Mouse (Mus musculus) right cerebral cortex, adult 2 months (tissue): ENCODE measurements around the gene 1600012H06Rik.
"Not testable (repeated sequence)": the region's sequence is repeated elsewhere in the genome, so short reads cannot be mapped to it uniquely, and the experiment has no call there.

ENCODE experiments used
- DNase-seq, 2 experiments: peaks; one replicate each; pipeline ENCODE4 v3.0.0; 2021 to 2022; ENCODE audit warnings: low spot score in 2 of 2

The 1600012H06Rik gene

DNA sequence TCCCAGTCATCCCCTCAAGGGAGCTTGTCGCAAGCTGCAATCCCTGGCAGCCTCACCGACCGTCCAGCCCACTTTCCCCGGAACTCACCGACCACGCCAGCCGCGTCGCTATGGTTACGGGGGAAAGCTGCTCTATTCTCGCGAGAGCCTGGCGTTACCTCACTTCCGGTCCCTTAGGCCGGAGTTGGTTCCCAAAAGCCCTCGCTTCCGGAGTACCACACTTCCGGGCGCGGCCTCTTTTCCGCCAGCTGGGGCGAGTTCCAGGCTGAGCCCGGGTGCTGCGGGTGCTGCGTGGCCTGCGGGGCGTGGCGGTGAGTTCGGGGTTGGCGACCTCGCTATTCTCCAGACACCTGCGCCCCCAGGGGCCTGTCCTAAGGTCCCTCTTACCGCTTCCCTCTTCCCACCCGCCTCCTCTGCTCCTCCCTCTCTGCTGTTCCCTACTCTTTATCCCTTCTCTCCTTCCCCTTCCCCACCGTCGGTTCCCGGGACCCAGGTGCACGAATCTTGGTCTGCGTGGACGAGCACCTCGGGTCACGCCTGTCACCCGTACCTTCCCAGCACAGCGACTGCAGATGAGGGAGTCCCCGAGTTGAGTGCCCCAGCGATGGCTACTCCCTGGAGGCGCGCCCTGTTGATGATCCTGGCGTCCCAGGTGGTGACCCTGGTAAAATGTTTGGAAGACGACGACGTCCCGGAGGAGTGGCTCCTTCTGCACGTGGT, at the start of gene 1600012H06Rik, which contains the start of gene Wdr27:
1600012H06Rik (plus strand) TSS at position 176 of the 720 bp plus-strand sequence.
Wdr27 (minus strand) TSS at position 150 of the 720 bp plus-strand sequence.
- peak; percentile 99 for DNase-seq

DNA sequence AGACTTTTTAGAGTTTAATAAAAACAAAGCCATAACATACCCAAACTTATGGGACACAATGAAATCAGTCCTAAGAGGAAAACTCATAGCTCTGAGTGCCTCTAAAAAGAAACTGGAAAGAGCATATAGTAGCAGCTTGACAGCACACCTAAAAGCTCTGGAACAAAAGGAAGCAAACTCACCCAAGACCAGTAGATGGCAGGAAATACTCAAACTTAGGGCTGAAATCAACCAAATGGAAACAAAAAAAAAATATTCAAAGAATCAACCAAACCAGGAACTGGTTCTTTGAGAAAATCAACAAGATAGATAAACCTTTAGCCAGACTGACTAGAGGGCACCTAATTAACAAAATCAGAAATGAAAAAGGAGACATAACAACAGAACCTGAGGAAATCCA, 47.9 kb upstream of the 1600012H06Rik start:
- DNase-seq, result not testable (repeated sequence)

DNA sequence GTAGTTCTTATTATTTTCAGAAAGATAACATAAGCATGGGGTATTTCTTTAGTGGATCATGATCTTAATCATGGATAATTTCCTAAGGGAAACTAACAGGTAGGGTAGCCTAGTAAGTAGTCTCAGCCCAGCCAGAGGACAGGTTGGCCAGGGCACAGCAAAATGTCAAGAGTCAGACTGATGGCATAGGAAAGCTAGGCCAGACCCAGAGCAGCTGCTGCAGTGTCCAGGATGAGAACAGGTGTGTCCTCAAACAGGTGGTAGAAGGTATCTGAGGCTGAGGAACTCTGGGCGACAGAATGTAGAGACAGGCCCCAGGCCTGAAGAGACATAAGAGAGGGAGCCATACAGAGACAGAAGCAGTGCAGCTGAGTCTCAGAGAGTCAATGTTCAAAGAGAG, 44.0 kb upstream of the 1600012H06Rik start:
- DNase-seq, result no peak

DNA sequence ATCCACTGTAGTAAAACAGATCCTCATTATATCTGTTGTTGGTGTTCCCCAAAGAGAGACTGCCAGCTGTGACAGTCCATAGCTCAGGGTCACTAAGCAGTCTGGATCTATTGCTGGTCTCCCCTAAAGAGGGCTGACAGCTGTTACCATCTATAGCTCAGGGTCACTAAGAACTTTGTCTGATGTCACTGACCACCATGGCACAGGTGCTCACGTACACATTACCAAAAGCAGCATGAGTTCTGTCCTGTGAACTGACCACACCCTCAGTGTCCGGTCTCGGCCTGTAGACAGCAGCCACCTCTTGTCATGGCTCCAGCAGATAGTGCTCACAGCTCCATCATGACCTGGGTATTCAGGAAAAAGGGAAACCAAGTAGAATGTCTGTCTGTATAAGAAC, 39.8 kb upstream of the 1600012H06Rik start:
- DNase-seq, result no peak

DNA sequence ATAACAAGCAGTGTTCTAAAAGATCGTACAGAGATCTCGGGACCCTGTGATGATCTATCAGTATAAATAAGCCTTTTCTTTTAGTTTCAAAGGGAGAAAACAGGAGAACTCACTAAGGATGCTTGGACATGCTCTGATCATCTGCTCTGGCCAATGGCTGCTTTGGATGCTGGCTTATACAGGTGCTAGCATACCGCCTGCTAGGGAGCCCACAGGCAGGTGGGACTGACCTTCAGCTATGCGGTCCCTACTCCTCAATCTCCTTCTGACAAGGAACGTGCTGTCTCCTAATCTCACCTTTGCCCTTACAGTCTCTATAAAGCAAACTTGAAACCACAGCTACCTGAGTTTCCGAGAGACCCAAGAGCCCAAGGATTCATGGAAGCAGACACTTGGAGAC, 38.8 kb upstream of the 1600012H06Rik start:
- DNase-seq, result no peak

DNA sequence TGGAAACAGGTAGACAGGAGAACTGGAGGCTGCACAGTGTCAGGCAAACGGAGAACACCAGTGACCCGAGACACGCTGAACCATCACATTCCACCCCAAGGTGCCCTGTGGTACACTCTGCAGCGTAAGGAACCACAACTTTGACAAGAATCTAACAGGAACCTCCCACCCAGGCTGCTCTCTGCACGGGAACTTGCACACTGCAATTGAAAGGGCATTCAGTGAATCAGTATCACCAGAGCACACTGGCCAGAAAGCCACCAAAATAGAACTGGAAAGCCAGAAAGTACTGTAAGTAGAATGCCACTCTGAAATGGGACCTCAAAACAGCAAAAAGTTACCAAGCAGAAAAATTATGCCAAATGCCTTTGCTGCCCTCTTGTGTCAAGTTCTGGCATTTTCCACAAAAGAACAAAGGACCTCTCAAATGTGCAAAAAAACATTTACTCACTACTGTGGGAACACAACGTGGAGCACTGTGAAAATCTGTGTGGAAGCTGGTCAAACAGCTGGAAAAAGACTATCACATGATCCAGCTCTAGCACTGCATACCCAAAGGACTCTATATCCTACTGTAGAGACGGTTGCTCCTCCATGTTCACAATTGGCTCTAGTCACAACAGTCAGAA, 38.2 kb upstream of the 1600012H06Rik start:
- peak; percentile 88 to 89 for DNase-seq

DNA sequence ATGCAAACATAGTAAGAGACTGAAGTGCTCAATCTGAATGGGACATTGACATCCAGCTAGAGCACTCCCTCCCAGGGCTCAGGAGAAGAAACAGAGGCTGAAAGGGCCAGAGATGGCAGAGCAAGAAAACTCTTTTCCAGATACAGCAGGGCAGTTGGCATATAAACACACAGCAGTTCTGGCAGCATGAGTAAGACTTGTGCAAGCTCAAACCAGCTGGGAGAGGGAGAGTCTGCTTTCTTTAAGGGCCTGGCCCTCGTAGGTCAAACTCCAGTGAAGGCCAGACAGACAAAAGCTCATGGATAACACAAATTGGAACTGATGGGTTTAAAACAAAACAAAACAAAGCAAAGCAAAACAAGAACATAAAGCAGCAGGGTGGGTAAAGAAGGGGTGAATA, 36.4 kb upstream of the 1600012H06Rik start:
- no peak for DNase-seq

DNA sequence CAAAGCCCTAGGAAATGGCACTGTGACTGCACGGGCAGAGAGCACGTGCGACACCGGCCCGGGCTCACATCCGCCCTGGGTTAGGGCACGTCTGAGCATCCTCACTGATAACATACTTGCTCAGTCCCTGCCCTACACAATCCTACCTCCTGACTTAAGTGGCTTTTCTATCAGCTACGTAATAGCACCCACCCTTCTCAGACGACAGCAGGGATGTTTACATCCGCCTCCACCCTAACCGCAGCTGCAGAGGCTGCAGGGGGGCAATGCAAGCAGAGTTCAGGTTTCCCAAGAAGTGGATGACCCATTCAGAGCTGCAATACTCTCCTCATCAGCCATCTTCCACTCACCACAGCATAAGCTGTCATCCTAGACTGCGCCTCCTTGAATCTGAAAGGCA, 35.8 kb upstream of the 1600012H06Rik start:
- DNase-seq, result no peak

DNA sequence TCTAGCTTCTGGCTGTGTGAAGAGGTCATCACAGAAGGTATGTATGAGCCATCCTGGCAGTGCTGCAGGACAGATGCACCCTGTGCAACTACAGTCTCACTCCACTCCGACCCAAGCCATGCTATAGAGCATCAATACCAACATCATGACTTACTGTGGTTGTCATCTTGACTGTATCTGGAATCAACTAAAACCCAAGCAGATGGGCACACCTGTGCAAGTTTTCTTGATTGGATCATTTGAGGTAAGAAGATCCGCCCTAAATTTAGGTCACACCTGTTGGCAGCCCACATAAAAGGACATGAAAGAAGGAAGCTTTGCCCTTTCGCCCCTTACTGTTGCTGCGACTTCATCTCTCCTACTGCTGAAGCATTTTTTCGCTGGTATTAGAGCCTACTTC, 33.7 kb upstream of the 1600012H06Rik start:
- DNase-seq, result no peak

DNA sequence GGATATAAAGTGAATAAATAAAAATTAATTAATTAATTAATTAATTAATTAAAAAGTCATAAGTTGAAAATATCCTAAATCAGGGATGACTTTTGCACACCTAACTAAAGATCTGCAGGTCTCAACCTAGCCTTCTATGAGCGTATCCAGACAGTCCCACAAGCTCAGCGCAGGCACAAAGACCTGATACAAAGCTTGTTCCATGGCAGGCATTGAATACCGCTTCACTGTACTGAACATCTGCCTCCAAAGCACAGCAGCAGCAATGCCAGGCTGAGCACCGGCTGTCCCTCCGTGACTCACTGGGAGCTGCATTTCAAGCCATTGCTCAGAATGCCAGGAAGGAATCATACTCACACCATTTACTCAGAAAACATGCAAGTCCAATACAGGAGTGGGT, 32.2 kb upstream of the 1600012H06Rik start:
- no peak for DNase-seq

DNA sequence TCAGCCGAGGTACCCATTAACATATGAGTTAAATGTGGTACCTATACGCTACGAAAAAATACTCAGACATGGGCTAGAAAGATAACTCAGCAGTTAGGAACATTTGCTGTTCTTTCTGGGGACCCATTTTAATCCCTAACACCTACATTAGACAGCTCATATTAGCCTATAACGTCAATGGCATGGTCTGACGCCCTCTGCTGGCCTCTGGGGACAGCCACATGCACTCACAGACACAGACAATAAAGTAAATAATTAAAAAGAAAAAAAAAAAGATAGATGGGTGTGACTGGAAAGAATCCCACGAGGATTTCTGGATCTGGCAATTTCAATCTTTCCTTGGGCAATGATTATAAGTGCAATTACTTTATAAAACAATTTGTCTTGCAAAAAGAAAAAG, 30.6 kb upstream of the 1600012H06Rik start:
- no peak for DNase-seq

DNA sequence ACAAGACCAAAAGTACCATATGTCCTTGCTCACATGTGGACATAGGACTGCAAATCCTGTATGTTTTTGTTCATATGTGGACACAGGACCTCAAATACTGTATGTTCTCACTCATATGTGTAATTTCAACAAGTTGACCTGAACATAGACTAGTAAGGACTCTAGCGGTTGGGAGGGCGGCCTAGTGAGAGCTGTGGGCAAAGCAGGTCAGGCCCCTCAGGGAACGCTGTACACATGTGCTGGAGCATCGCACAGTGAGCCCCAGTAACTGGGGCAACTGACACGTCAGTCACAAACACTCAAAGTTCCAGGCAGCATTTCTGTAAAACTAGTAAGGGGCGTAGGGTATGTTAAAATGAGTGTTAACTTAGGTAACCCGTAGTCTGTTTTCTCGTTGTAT, 30.0 kb upstream of the 1600012H06Rik start:
- DNase-seq, result no peak

DNA sequence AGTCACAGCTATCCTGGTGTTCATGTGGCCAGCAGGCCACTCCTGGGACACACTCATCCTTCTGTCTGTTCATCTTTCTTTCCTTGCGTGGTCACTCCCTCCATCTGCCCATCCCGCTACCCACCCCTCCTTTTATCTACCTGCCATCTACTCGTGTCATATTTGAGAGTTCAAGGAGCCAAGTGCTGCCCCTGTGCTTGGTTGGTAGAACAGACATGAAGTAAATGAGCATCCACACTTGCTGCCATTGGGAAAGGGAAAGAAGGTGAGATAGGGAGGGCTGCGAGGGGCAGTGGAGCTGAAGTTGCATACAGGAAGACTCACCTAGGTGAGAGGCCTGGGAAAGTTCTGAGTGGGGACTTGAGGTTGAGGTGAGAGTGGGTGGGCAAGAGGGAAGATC, 28.6 kb upstream of the 1600012H06Rik start:
- no peak for DNase-seq

DNA sequence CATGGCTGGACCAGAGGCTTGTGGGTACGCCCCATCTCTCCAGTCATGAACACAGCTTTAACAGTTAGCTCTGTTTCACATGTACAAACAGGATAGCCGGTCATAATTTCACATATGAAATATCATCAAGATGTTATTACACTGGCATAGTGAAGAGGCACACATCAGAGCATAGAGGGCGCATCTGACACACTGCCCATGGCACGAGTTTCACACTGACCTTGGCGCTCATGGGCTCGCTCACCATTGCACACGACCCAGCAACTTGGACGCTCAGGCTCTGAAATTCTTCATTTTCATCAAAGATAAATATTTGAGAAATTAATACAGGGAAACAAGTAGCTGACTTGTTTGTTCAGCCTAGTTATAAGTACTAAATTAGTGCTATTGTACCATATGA, 25.1 kb upstream of the 1600012H06Rik start:
- no peak for DNase-seq

DNA sequence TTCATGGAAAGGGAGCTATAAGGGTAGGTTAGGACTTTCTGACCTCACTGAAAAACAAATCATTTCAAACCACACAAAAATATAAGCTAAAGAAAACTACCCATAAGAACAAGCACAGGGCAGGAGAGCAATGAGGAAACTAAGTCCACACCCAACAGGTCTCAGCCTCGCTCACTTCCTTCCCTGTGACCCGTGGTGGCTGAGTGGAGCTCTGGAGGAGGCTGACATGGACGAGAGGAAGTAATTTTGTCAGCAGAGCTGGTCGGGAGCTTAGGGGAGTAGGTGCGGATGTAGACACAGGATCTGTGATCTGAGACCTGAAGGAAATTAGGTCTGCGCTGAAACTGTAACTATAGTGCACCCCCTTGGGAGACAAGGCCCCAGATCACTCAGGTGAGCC, 21.4 kb upstream of the 1600012H06Rik start:
- DNase-seq, result no peak

DNA sequence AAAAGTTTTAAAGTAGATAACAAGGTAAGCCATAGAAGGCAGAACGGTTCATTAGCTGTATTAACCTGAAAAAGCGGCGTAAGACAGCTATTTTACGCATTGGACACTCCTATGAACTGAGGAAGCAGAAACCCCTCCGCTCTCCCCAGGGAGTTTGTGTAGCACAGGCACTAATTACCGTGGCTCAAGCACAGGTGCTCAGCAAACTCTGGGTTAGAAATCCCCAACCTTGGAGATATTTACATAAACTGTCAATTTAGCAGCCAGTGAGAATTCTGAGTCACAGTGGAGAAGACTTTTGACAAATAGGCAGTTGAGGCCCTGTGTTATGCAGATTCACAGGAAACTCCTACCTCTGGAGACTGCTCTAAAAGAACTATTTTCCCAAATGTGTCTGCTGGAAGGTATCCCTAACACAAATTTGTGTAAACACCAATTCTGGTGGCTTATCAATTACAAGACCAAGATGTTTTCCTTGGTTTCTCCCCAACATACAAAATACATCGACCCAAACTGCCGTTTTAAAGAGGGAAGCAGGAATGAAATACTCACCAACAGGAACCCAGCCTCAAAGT, 15.3 kb upstream of the 1600012H06Rik start:
- DNase-seq, result no peak

DNA sequence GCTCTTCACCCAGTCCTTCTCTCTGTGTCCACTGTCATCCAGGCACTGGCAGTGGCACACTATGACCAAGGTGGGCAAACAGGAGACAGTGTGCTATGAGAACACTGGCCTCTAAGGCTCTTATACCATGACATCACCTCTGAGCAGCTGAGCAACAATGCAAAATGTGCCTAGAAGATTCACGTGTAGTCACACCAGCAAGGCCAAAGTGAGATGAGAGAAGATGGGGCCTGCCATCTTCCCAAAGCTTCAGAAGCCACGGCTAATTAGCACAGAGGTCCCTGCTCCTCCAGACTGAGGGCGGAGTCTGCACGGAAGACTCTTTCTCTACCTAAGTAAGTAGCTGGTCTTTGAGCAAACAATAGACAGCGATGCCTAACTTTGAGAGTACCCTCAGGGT, 14.4 kb upstream of the 1600012H06Rik start:
- no peak for DNase-seq

DNA sequence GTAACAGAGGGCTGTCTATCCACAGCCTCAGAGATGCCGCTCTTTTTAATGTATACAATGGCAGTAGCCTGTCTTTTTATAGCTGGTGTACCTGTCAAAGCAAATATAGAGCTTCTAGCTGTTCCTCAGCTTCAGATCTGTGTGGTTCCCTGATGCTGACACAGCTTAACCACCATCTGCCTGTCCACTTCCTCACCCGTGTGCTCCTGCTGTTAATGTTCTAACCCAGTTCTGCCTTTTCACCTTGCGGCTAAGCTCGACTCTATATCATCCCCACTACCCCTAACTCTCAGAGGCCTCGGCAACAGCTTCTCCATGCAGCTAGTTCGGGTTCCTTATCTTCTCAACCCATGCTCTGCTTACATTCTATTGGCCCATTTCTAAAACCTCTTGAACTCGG, 12.3 kb upstream of the 1600012H06Rik start:
- DNase-seq, result no peak

DNA sequence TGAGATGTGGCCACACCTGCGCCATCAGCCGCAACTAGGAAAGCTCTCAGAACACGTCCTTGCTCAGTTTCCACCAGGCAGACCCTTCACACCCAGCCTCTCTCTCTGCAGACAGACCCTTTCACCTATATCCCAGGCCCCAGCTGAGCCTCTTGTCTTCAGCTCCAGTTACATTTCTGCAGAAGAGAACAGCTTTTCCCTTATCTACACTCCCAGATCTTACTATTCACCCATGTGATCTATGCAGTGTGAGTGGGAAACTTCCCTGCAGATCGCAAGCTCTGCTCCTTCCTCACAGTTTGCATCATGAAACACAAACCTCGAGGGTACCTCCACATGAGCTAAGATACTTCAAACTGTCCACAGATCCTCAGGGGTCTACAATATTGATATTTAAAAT, 11.5 kb upstream of the 1600012H06Rik start:
- no peak for DNase-seq

DNA sequence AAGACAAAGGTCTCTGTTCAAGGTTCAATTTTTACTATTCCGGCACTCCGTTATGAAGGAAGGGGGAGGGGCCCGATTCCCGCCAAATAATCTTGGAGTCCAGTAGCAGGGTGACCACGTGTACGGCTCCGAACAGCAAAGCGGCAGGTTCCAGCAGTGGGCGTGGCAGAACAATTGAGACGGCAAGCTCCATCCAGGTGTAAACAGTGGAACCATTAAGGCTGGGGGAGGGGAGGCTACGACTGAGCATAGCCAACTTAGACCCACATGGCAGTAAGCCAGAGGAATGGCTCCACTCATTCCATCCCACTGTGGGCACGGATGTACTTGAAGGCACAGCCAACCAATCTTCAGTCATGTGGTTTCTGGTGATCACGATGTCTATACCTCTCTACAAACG, 7.7 kb upstream of the 1600012H06Rik start:
- not testable (repeated sequence) for DNase-seq

DNA sequence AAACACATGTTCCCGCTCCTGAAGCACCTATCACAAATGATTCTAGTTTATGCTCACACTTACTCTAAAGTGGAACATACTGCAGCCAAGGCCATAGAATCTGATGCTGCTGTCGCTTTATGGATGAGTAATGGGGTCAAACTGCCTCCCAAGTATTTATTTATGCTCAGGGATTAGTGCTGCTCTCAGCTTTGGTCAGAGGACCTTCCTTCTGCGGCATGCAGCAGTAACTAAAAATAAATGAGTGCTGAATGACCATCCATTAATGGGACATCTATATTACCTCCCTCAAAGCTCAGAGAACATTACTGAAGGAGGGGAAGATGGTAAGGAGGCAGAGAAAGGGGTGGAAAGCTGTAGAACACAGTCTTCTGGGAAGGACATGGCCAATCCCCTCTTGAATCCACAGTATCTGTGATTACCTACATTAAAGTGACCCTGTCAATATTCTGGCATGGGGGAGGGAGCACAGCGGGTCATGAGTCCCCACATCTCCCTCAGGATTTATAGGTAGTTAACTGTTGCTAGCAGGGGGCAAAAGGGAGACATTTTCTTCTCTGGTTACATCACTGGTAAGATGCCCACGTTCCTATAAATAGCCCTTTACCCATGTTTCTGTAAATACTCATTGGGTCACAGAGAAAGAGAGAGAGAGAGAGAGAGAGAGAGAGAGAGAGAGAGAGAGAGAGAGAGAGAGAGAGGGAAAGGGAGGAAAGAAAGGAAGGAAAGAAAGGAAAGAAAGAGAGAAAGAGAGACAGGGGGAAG, 7.0 kb upstream of the 1600012H06Rik start:
- no peak for DNase-seq

DNA sequence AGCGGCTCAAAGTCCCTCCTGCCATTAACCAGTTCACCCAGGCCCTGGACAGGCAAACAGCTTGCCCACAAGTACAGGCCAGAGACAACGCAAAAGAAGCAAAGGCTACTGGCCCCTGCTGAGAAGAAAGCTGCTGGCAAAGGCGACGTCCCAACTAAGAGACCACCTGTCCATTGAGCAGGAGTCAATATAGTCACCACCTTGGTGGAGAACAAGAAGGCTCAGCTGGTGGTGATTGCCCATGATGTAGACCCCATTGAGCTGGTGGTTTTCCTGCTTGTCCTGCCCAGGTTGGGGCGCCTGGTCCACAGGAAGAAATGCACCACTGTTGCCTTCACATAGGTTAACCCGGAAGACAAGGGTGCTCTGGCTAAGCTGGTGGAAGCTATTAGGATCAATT, 803 bp upstream of the 1600012H06Rik start:
- DNase-seq, result peak in 1 of 2 experiments; percentile 6

DNA sequence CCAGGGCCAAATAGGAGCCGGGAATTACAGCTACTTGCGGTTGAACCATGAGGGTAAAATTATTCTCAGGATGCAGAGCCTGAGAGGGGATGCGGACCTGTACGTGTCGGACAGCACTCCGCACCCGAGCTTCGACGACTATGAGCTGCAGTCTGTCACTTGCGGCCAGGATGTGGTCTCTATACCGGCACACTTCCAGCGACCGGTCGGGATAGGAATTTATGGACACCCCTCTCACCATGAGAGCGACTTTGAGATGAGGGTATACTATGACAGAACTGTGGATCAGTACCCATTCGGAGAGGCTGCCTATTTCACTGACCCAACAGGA, 710 bp downstream of the 1600012H06Rik start:
- DNase-seq, result no peak
